Mouse (Mus musculus): ENCODE results near the gene Cfap161. TPM values are rescaled to one million over a fixed set of nuclear protein-coding genes. Genes with fewer than 3 reads are reported as not detected.

The Cfap161 gene
- polyA plus RNA-seq (2014; fragmentation: Illumina TruSeq; extraction: RNeasy Lipid Tissue Mini Kit (QIAGEN cat#74804); ENCODE audit: insufficient read depth, low read depth, low replicate concordance) = 14.3 TPM

DNA sequence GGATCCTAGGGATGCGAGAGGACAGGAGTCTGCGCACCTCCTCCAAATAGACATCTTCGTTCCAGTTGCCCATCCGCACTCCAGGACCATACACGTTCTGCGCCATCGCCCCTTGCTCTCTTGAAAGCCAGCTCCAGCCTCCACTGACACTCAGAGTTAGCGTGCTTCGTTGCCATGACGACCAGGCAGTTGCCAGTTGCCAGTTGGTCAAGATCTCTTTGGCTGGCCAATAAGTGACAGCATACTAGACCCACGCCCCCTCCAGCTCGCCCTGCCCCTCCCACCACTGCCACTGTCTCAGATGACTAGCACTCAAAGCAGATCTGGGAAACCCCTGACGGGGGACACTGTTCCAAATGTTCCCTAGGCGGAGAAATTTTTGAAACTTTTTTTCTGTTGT is at the start of gene Cfap161:
Gene Cfap161 (minus strand): TSS at position 176 of the 400 bp plus-strand sequence.

GRCm38 (mm10) chr7:83745413-83746106 is 49.1 kb downstream of the Cfap161 start, which contains the start of gene Il16:
TSS of gene Il16 (minus strand) at chr7:83745726.

Other genes starting within 250 kb of the Cfap161 start
- not detected for gene Tmc3, start 210.0 kb downstream of the Cfap161 start, polyA plus RNA-seq (2014; fragmentation: Illumina TruSeq; extraction: RNeasy Lipid Tissue Mini Kit (QIAGEN cat#74804); ENCODE audit: insufficient read depth, low read depth, low replicate concordance)
- gene Stard5, start 162.9 kb downstream of the Cfap161 start, polyA plus RNA-seq (2014; fragmentation: Illumina TruSeq; extraction: RNeasy Lipid Tissue Mini Kit (QIAGEN cat#74804); ENCODE audit: insufficient read depth, low read depth, low replicate concordance) = 11.2 TPM
- 16.1 TPM for gene Il16, start 49.2 kb downstream of the Cfap161 start, polyA plus RNA-seq (2014; fragmentation: Illumina TruSeq; extraction: RNeasy Lipid Tissue Mini Kit (QIAGEN cat#74804); ENCODE audit: insufficient read depth, low read depth, low replicate concordance)
- 14.8 TPM for gene Tlnrd1, start 89.4 kb upstream of the Cfap161 start, polyA plus RNA-seq (2014; fragmentation: Illumina TruSeq; extraction: RNeasy Lipid Tissue Mini Kit (QIAGEN cat#74804); ENCODE audit: insufficient read depth, low read depth, low replicate concordance)
- gene Mesd, start 89.6 kb upstream of the Cfap161 start, polyA plus RNA-seq (2014; fragmentation: Illumina TruSeq; extraction: RNeasy Lipid Tissue Mini Kit (QIAGEN cat#74804); ENCODE audit: insufficient read depth, low read depth, low replicate concordance) = 47.1 TPM